Mouse (Mus musculus) forebrain, postnatal 0 days (tissue): ENCODE data around the gene Dnase1l2. TPM values are rescaled to one million over a fixed set of nuclear protein-coding genes. Genes with fewer than 3 reads are reported as not detected.

Source experiments
- ATAC-seq: fragments of 200-750 bp; cut with Nextera tagmentation; 2 replicates; pipeline ENCODE4 v1.8.0; 2017; ENCODE audit warnings: mild to moderate bottlenecking, moderate library complexity
- DNase-seq: peaks from one replicate; pipeline ENCODE4 v3.0.0-alpha.2; 2015
- H3K27ac ChIP-seq: fragments of 300-500 bp; sonication (generic); 2 replicates; pipeline ENCODE4 v1.5.1; 2014; ENCODE audit warnings: low read depth, mild to moderate bottlenecking, antibody characterized with exemption, low read length, moderate library complexity, mixed read lengths
- H3K27me3 ChIP-seq: fragments of 300-500 bp; sonication (generic); 2 replicates; pipeline ENCODE4 v1.6.1; 2014; ENCODE audit warnings: mild to moderate bottlenecking, low read length, mixed read lengths; ENCODE audit not compliant: insufficient read depth
- H3K36me3 ChIP-seq: fragments of 300-500 bp; sonication (generic); 2 replicates; pipeline ENCODE4 v1.6.1; 2014; ENCODE audit warnings: mild to moderate bottlenecking, moderate library complexity; ENCODE audit not compliant: insufficient read depth
- H3K4me1 ChIP-seq: fragments of 300-500 bp; sonication (generic); 2 replicates; pipeline ENCODE4 v1.6.1; 2014; ENCODE audit warnings: antibody characterized with exemption; ENCODE audit not compliant: insufficient read depth
- H3K4me2 ChIP-seq: fragments of 300-500 bp; sonication (generic); 2 replicates; pipeline ENCODE4 v1.6.1; 2014; ENCODE audit warnings: low read depth, mild to moderate bottlenecking, moderate library complexity
- H3K4me3 ChIP-seq: fragments of 300-500 bp; sonication (generic); 2 replicates; pipeline ENCODE4 v1.5.1; 2014; ENCODE audit warnings: low read depth, low read length, mixed read lengths
- H3K9ac ChIP-seq: fragments of 300-500 bp; sonication (generic); 2 replicates; pipeline ENCODE4 v1.6.1; 2014; ENCODE audit warnings: mild to moderate bottlenecking
- H3K9me3 ChIP-seq: fragments of 300-500 bp; sonication (generic); 2 replicates; pipeline ENCODE4 v1.6.1; 2016; ENCODE audit warnings: low read length
- CTCF ChIP-seq: sonication (generic); IDR thresholded peaks from 2 replicates; pipeline ENCODE4 v1.5.1; 2016; ENCODE audit warnings: antibody characterized with exemption, control low read depth, low read depth
- whole genome bisulfite sequencing: fragments of 180-500 bp; shearing (Covaris S2); extraction: QIAGEN DNeasy Blood & Tissue Kit; methylation state at CpG from one replicate; pipeline ENCODE4 v1.1.7; 2014; 5-methylcytosine and 5-hydroxymethylcytosine counted together
- polyA plus RNA-seq: library from polyadenylated mRNA; unstranded; fragments of >200 nt; fragmentation: Nextera tagmentation; extraction: Ambion mirVana; gene quantifications from 2 replicates; pipeline ENCODE4 v1.2.1, GENCODE M21; 2015
- total RNA-seq: library from RNA; depleted of rRNA; stranded (reverse); fragments of >200 nt; gene quantifications from 2 replicates; pipeline ENCODE4 v1.2.3, GENCODE M21; 2014

Gene Dnase1l2
- total and polyA plus RNA-seq, 2 experiments from 2014 or later: 0.92 to 4.7 TPM

DNA sequence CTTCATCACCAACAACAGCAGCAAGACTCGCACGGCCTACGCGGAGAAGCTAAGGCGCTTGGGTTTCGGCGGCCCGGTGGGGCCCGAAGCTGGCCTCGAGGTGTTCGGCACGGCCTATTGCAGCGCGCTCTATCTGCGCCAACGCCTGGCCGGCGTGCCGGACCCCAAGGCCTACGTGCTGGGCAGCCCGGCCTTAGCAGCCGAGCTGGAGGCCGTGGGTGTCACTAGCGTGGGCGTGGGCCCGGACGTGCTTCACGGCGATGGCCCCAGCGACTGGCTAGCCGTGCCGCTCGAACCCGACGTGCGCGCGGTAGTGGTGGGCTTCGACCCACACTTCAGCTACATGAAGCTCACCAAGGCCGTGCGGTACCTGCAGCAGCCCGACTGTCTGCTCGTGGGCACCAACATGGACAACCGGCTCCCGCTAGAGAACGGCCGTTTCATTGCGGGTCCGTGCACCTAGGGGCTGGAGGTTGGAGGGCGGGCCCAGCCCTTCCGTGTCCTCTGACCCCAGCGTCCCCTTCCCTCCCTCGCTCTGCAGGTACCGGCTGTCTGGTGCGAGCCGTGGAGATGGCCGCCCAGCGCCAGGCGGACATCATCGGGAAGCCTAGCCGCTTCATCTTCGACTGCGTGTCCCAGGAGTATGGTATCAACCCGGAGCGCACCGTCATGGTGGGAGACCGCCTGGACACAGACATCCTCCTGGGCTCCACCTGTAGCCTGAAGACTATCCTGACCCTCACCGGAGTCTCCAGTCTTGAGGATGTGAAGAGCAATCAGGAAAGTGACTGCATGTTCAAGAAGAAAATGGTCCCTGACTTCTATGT is 28.0 kb upstream of the Dnase1l2 start:
- WGBS: 2% methylated on average over 68 of the region's 68 CpGs

DNA sequence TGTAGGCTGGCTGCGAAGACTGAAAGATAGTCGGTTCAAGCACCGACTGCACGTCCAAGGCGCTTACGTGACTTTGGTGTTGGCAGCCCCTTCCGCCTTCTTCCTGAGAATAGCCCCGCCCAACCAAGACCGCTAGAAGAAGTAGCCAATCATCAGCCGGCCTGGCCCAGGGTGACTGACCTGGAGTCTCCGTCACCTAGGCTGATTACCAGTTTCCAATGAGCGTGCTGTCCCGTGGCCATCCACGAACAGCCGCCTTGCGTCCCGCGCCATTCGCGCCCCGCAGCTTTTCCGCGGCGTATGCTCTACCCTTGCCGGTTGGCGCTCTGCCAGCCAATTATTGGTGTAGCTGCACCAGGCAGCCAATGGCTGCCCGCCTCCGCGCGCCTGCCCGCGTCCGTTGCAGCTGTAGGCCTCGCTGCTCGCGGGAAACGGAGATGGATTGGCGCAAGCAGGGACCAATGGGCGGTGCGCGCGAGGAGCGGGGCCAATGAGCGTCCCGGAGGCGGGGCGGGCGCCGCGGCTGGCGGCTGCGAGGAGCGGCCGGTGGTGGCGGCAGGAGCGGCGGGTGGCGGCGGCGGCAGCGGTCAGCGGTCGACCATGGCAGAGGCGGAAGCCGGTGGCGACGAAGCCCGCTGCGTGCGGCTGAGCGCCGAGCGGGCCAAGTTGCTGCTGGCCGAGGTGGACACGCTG is 27.2 kb upstream of the Dnase1l2 start, which contains the start of the genes E4f1 and Pgp:
Gene E4f1 (minus strand): TSS at position 404 of the 693 bp plus-strand sequence.
Gene Pgp (plus strand): TSS at position 483 of the 693 bp plus-strand sequence.
- H3K9ac ChIP-seq: peak within 1 kb of the TSS; percentile 68
- DNase-seq: peak; percentile 100
- peak; percentile 99 for ATAC-seq
- WGBS: 1% methylated on average over 64 of the region's 75 CpGs
- no peak for TF ChIP-seq CTCF
- H3K36me3 ChIP-seq: peaks cover 14% of the 10 kb centered on the region
- no peaks in the 10 kb centered on the region for H3K27me3 ChIP-seq
- peak within 1 kb of the TSS; percentile 81 for H3K4me3 ChIP-seq
- H3K9me3 ChIP-seq: no peaks in the 10 kb centered on the region
- peaks cover 10% of the 10 kb centered on the region for H3K4me1 ChIP-seq
- peak within 1 kb of the TSS; percentile 85 for H3K27ac ChIP-seq
- H3K4me2 ChIP-seq: peak within 1 kb of the TSS; percentile 93

More for the DNA sequence above, 28.0 kb upstream of the Dnase1l2 start:
- Histone ChIP-seq H3K9me3 (no peaks in the 10 kb centered on the region), H3K27ac (peak overlapping the region; percentile 85), H3K9ac (peak overlapping the region; percentile 68), H3K4me1 (peaks cover 10% of the 10 kb centered on the region), H3K27me3 (no peaks in the 10 kb centered on the region), H3K4me2 (peak overlapping the region; percentile 93), H3K4me3 (peak overlapping the region; percentile 81), H3K36me3 (peaks cover 23% of the 10 kb centered on the region)
- DNase-seq: no peak
- no peak for ATAC-seq
- no peak for TF ChIP-seq CTCF

DNA sequence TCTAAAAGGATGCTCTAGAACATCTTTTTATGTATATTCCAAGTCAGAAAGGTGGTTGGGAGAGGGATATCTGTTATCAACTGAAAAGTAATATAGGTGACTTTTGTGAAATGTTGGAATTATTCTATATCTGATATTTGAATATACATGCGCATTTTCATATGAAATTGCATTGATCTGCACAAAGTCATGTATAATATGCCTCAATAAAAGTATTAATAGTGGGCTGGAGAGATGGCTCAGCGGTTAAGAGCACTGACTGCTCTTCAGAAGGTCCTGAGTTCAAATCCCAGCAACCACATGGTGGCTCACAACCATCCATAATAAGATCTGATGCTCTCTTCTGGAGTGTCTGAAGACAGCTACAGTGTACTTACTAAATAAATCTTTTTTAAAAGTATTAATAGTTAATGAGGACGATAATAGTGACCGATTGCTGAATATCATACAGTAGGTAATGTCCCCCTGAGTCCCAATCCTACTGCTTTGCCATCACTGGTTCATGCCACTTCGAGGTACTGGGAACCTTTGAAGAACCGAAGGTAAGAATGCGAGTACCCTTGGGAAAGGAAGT is 26.5 kb upstream of the Dnase1l2 start:
- no peak for TF ChIP-seq CTCF
- Histone ChIP-seq H3K9me3 (no peaks in the 10 kb centered on the region), H3K4me3 (peak overlapping the region; percentile 81), H3K9ac (peak overlapping the region; percentile 68), H3K4me1 (peaks cover 10% of the 10 kb centered on the region), H3K27me3 (no peaks in the 10 kb centered on the region), H3K36me3 (peaks cover 8% of the 10 kb centered on the region), H3K27ac (peak overlapping the region; percentile 79), H3K4me2 (peak overlapping the region; percentile 93)
- ATAC-seq: no peak
- DNase-seq: no peak
- WGBS: 21% methylated on average over 7 of the region's 7 CpGs

- ATAC-seq (no peak), DNase-seq (no peak)
- 93% methylated on average over 5 of the region's 5 CpGs for WGBS
These were observed 25.8 kb upstream of the Dnase1l2 start for GRCm38 (mm10) chr17:24468636-24469246.

DNA sequence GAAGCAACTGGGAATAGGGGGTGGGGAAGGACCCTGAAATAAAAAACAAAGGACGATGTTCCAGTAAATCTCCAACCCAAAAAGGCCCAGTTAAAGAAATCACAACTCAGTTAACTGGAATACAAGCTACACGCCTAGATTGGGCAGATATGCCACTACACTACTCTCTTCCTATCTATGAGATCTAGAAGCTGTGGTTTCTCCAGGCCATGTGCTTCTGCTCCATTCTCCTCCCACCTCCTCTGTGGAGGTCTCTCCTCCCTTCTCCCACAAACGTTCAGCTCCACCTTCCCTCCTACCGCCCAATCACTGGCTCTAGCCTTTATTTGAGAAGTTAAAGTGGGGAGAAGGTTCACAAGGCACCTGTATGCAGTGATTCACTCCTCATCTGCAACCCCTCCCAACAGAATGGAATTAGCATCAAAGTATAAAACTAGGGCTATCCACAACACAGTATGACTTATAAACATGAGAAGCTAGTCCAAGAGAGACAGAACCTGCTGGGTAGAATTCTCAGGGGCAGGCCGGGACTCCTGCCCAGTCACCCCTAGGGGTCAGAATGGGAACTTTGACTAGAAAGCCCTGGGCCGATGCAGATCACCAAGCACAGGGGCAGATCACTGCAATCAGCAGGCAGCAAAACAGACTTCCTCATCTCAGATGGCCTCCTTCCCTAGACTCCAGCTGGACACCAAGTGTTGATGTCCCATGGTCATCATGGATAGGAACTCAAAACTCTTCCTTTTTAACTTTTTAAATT is 20.6 kb upstream of the Dnase1l2 start:
- Histone ChIP-seq H3K9ac (no peak overlapping the region), H3K4me3 (no peak overlapping the region), H3K36me3 (no peaks in the 10 kb centered on the region), H3K9me3 (no peaks in the 10 kb centered on the region), H3K4me1 (no peaks in the 10 kb centered on the region), H3K27ac (no peak overlapping the region), H3K27me3 (no peaks in the 10 kb centered on the region), H3K4me2 (no peak overlapping the region)
- WGBS: 62% methylated on average over 6 of the region's 6 CpGs
- ATAC-seq: no peak
- no peak for TF ChIP-seq CTCF
- DNase-seq: no peak

More at GRCm38 (mm10) chr17:24468636-24469246, 25.8 kb upstream of the Dnase1l2 start:
- no peak overlapping the region for H3K9ac ChIP-seq
- H3K36me3 ChIP-seq: peaks cover under 1% of the 10 kb centered on the region; the same call in 1 of the 2 replicates
- no peaks in the 10 kb centered on the region for H3K9me3 ChIP-seq
- H3K4me1 ChIP-seq: peaks cover 10% of the 10 kb centered on the region
- H3K4me2 ChIP-seq: no peak overlapping the region
- TF ChIP-seq CTCF: no peak
- no peaks in the 10 kb centered on the region for H3K27me3 ChIP-seq
- H3K4me3 ChIP-seq: no peak overlapping the region
- H3K27ac ChIP-seq: no peak overlapping the region

- ATAC-seq (no peak), DNase-seq (no peak)
- Histone ChIP-seq H3K9ac (no peak overlapping the region), H3K36me3 (no peaks in the 10 kb centered on the region), H3K4me1 (no peaks in the 10 kb centered on the region), H3K4me3 (no peak overlapping the region), H3K9me3 (no peaks in the 10 kb centered on the region), H3K27ac (no peak overlapping the region), H3K4me2 (no peak overlapping the region), H3K27me3 (no peaks in the 10 kb centered on the region)
- TF ChIP-seq CTCF: no peak
- 84% methylated on average over 1 of the region's 1 CpGs for WGBS
These were observed 20.0 kb upstream of the Dnase1l2 start for GRCm38 (mm10) chr17:24462932-24463331.
